Mouse (Mus musculus): Measurements from ENCODE around the gene Zfp768. TPM values are rescaled to one million over a fixed set of nuclear protein-coding genes. Genes with fewer than 3 reads are reported as not detected.
"Not testable (repeated sequence)": the region's sequence is repeated elsewhere in the genome, so short reads cannot be mapped to it uniquely, and the experiment has no call there.

Zfp768 gene
- not detected for polyA plus RNA-seq (2017; shearing (Covaris generic))

- ATAC-seq: peak; percentile 83
These were observed at the start of gene Zfp768 for GRCm38 (mm10) chr7:127345512-127346325. Gene Zfp768 (minus strand): TSS chr7:127345589.

GRCm38 (mm10) chr7:127393944-127394333 lies 48.5 kb upstream of the Zfp768 start:
- no peak for ATAC-seq

GRCm38 (mm10) chr7:127393157-127393943 lies 48.0 kb upstream of the Zfp768 start, which contains the start of gene E430018J23Rik:
Gene E430018J23Rik (minus strand): TSS chr7:127393629.
- ATAC-seq: peak; percentile 94

GRCm38 (mm10) chr7:127392251-127392824 lies 46.9 kb upstream of the Zfp768 start:
- no peak for ATAC-seq

GRCm38 (mm10) chr7:127391538-127391937 lies 46.1 kb upstream of the Zfp768 start:
- ATAC-seq: no peak

GRCm38 (mm10) chr7:127390306-127390705 lies 44.9 kb upstream of the Zfp768 start:
- ATAC-seq: no peak

- ATAC-seq: not testable (repeated sequence)
These were observed 42.8 kb upstream of the Zfp768 start for GRCm38 (mm10) chr7:127388201-127388600.

GRCm38 (mm10) chr7:127386641-127387392 lies 41.4 kb upstream of the Zfp768 start, which contains the start of gene 9130019O22Rik:
Gene 9130019O22Rik (minus strand): TSS chr7:127387166.
- peak; percentile 98 for ATAC-seq

GRCm38 (mm10) chr7:127385560-127385959 lies 40.2 kb upstream of the Zfp768 start:
- not testable (repeated sequence) for ATAC-seq

- ATAC-seq: no peak
These were observed 33.0 kb upstream of the Zfp768 start for GRCm38 (mm10) chr7:127378310-127378921.

GRCm38 (mm10) chr7:127375271-127376245 lies 30.2 kb upstream of the Zfp768 start, which contains the start of gene Zfp747:
Gene Zfp747 (minus strand): TSS chr7:127376050.
- peak; percentile 98 for ATAC-seq

GRCm38 (mm10) chr7:127371870-127372269 lies 26.5 kb upstream of the Zfp768 start:
- not testable (repeated sequence) for ATAC-seq

GRCm38 (mm10) chr7:127371213-127371612 lies 25.8 kb upstream of the Zfp768 start:
- no peak for ATAC-seq

GRCm38 (mm10) chr7:127366249-127366648 lies 20.9 kb upstream of the Zfp768 start:
- ATAC-seq: no peak

- ATAC-seq: no peak
These were observed 18.8 kb upstream of the Zfp768 start for GRCm38 (mm10) chr7:127364166-127364565.

GRCm38 (mm10) chr7:127363475-127363921 lies 18.1 kb upstream of the Zfp768 start:
- ATAC-seq: no peak

- ATAC-seq: peak; percentile 62
These were observed 17.0 kb upstream of the Zfp768 start for GRCm38 (mm10) chr7:127362418-127362817.

GRCm38 (mm10) chr7:127361449-127361848 lies 16.1 kb upstream of the Zfp768 start:
- no peak for ATAC-seq

- ATAC-seq: no peak
These were observed 14.9 kb upstream of the Zfp768 start for GRCm38 (mm10) chr7:127360265-127360664.

- ATAC-seq: no peak
These were observed 13.1 kb upstream of the Zfp768 start for GRCm38 (mm10) chr7:127358472-127358871.

Measured in CD4-positive, CD25-positive, alpha-beta regulatory T cell, adult 4 months (primary cell).